Mouse (Mus musculus): ENCODE data around the gene Braf. TPM values are rescaled to one million over a fixed set of nuclear protein-coding genes. Genes with fewer than 3 reads are reported as not detected.
A peak's percentile ranks its signal among the peaks of the same experiment; 100 is the strongest.
"Not testable (repeated sequence)": the region's sequence is repeated elsewhere in the genome, so short reads cannot be mapped to it uniquely, and the experiment has no call there.

The Braf gene
- 23.2 and 24.0 TPM in 2 replicates for polyA plus RNA-seq (2016; fragmentation: Nextera tagmentation; extraction: Ambion mirVana)

DNA sequence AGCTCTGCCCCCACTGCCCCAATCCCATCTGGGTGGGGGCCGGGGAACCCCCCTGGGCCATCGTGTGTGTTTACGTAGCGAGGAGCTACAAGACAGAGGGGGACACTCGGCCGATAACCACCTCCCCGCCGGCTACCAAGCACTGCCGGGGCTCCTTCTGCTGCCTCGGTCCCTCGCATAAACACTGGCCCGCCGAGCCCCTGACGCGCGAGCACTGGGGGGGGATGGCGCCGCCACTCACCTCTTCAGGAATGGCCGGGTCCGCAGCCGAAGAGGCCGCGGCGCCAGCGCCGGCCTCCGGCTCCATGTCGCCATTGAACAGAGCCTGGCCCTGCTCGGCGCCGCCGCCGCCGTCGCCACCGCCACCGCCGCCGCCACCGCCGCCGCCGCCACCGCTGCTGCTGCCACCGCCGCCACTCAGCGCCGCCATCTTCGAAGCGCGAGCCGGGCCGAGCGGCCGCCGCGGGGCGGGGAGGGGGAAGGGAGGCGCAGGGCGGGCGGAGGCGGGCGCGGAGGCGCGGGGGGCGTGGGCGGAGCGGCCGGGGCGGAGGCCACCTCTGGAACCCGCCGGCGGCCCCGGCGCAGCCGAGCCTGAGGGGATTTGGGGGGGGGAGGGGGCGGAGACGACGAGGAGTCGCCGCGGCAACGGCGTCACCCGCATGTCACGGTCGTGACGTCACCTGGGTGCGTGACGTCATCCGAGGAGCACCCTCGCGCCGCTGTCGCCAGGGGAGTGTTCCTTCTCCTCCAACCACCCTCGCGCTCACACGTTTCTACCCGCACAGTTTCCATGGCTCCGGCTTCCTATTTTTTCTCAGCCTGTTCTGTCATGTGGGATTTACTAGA, at the start of gene Braf:
Gene Braf (minus strand): TSS at position 598 of the 846 bp plus-strand sequence.
- Histone ChIP-seq H3K4me3 (peak within 1 kb of the TSS; percentile 88), H3K27ac (peak within 1 kb of the TSS; percentile 87), H3K36me3 (no peaks in the 10 kb centered on the region), H3K4me2 (replicated peaks) (peak within 1 kb of the TSS; percentile 71), H3K4me1 (peaks cover 26% of the 10 kb centered on the region), H3K27me3 (replicated peaks) (no peaks in the 10 kb centered on the region), H3K9me3 (no peaks in the 10 kb centered on the region), H3K9ac (peak within 1 kb of the TSS; percentile 92)
- ATAC-seq (ENCODE audit: low FRiP score, low read depth) = peak; percentile 89
- under 1% methylated on average over 71 of the region's 101 CpGs for WGBS

GRCm38 (mm10) chr6:39775029-39775428, 49.8 kb upstream of the Braf start:
- Histone ChIP-seq H3K27me3 (replicated peaks) (no peaks in the 10 kb centered on the region), H3K9me3 (no peaks in the 10 kb centered on the region), H3K4me2 (replicated peaks) (no peak overlapping the region), H3K4me1 (no peaks in the 10 kb centered on the region), H3K27ac (no peak overlapping the region), H3K4me3 (no peak overlapping the region), H3K36me3 (no peaks in the 10 kb centered on the region), H3K9ac (no peak overlapping the region)
- 92% methylated on average over 9 of the region's 9 CpGs for WGBS
- no peak for ATAC-seq (ENCODE audit: low FRiP score, low read depth)

DNA sequence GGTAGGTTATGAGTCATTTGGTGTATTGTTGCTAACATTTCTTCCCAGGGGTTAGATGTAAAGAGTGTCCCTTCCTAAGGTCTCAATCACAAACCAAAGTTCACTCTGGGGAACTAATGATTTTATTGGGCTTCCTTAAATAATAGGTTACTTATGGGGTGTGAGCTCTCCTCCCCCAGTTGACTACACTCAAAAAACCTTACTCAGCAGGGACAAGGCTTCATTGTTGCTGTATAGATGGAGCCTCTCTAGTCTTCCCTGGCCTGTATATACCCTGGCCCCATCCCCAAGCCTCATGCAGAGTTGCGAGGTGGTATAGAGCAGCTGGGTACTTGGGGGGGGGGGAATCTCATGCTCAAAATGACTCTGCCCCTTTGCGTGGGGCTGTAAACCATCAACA, 32.0 kb upstream of the Braf start:
- Histone ChIP-seq H3K9ac (no peak overlapping the region), H3K9me3 (no peaks in the 10 kb centered on the region), H3K4me3 (no peak overlapping the region), H3K36me3 (no peaks in the 10 kb centered on the region), H3K4me2 (replicated peaks) (no peak overlapping the region), H3K27me3 (replicated peaks) (no peaks in the 10 kb centered on the region), H3K27ac (no peak overlapping the region), H3K4me1 (no peaks in the 10 kb centered on the region)
- no peak for ATAC-seq (ENCODE audit: low FRiP score, low read depth)
- WGBS = 38% methylated on average over 2 of the region's 2 CpGs

- no peak overlapping the region for H3K4me2 ChIP-seq (replicated peaks)
- no peak for ATAC-seq (ENCODE audit: low FRiP score, low read depth)
- H3K4me3 ChIP-seq = no peak overlapping the region
- H3K9me3 ChIP-seq = no peaks in the 10 kb centered on the region
- no peaks in the 10 kb centered on the region for H3K4me1 ChIP-seq
- 13% methylated on average over 6 of the region's 6 CpGs for WGBS
- no peaks in the 10 kb centered on the region for H3K36me3 ChIP-seq
- no peak overlapping the region for H3K27ac ChIP-seq
- no peaks in the 10 kb centered on the region for H3K27me3 ChIP-seq (replicated peaks)
- H3K9ac ChIP-seq = no peak overlapping the region
Measured at GRCm38 (mm10) chr6:39749881-39750280, 24.6 kb upstream of the Braf start.

DNA sequence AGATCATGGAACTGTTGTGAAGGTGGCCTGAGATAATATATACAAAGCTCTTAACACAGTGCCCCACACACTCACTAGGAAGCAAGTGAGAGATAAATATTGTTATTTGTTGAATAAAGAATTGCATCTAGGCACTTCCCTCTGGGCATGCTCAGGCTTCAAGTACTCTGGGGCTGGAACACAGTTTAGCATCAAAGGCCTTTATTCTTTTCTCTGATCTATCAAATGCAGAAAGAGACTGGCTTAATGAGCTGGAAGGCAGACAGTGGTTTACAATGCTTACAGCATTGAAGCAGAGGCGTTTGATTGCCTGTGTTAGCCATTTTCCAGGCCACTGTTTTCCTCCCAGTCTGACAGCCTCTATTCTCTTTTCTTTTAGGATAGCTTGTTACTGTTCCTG, 21.8 kb upstream of the Braf start:
- Histone ChIP-seq H3K9me3 (no peaks in the 10 kb centered on the region), H3K36me3 (no peaks in the 10 kb centered on the region), H3K4me3 (no peak overlapping the region), H3K27ac (no peak overlapping the region), H3K27me3 (replicated peaks) (no peaks in the 10 kb centered on the region), H3K4me1 (no peaks in the 10 kb centered on the region), H3K9ac (no peak overlapping the region), H3K4me2 (replicated peaks) (no peak overlapping the region)
- 4% methylated on average over 1 of the region's 1 CpGs for WGBS
- ATAC-seq (ENCODE audit: low FRiP score, low read depth) = no peak

DNA sequence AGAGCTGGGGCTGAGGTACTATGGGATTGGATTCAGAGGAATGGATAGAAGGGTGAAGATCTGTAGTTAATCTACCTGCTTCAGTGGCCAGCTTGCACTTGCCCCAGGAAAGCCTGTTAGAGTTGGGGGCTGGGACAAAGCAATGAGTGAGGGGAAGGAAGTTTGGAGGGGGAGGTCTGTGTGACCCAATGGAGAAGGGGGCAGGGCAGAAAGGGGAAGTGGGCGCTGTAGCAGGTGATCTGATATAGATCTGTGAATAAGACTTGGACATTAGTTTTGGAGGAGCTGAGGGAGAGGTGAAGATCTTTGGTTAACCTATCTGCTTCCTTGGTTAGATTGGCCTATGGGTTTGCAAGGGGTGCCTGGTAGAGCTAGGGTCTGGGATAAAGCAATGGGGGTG, 20.2 kb upstream of the Braf start:
- WGBS = 96% methylated on average over 1 of the region's 1 CpGs
- Histone ChIP-seq H3K4me3 (no peak overlapping the region), H3K4me2 (replicated peaks) (no peak overlapping the region), H3K27ac (no peak overlapping the region), H3K27me3 (replicated peaks) (no peaks in the 10 kb centered on the region), H3K9me3 (no peaks in the 10 kb centered on the region), H3K9ac (no peak overlapping the region), H3K4me1 (no peaks in the 10 kb centered on the region), H3K36me3 (no peaks in the 10 kb centered on the region)
- no peak for ATAC-seq (ENCODE audit: low FRiP score, low read depth)

DNA sequence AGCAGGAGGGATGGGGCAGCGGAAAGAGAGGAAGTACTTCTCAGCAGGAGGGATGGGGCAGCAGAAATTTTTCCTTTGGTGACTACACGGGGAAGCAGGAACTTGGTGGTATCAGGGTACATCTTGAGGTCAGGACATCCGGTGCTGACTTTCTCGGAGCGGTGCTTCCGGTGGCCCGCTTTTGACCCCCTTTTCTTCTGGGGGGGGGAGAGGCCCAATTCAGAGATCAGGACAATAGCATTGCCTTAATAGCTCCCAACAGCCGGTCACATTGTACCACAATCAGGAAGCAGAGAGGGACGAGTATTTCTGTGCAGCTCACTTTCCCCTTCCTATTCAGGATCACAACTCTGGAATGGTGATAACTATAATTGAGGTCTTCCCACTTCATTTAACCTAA, 14.4 kb upstream of the Braf start:
- H3K36me3 ChIP-seq; H3K27ac ChIP-seq; H3K27me3 ChIP-seq (replicated peaks); H3K9me3 ChIP-seq; H3K4me1 ChIP-seq; H3K9ac ChIP-seq; H3K4me3 ChIP-seq; H3K4me2 ChIP-seq (replicated peaks); ATAC-seq (ENCODE audit: low FRiP score, low read depth): not testable (repeated sequence)
- WGBS = 82% methylated on average over 9 of the region's 9 CpGs

- WGBS = 84% methylated on average over 5 of the region's 5 CpGs
- Histone ChIP-seq H3K27me3 (replicated peaks) (no peaks in the 10 kb centered on the region), H3K9ac (no peak overlapping the region), H3K4me2 (replicated peaks) (no peak overlapping the region), H3K27ac (no peak overlapping the region), H3K4me1 (peaks cover 10% of the 10 kb centered on the region), H3K36me3 (no peaks in the 10 kb centered on the region), H3K9me3 (no peaks in the 10 kb centered on the region), H3K4me3 (no peak overlapping the region)
- ATAC-seq (ENCODE audit: low FRiP score, low read depth) = no peak
Measured at GRCm38 (mm10) chr6:39728095-39728494, 2.8 kb upstream of the Braf start.

GRCm38 (mm10) chr6:39726149-39726548, 886 bp upstream of the Braf start:
- no peaks in the 10 kb centered on the region for H3K27me3 ChIP-seq (replicated peaks)
- no peak for ATAC-seq (ENCODE audit: low FRiP score, low read depth)
- H3K36me3 ChIP-seq = no peaks in the 10 kb centered on the region
- H3K4me1 ChIP-seq = peaks cover 18% of the 10 kb centered on the region
- 74% methylated on average over 3 of the region's 3 CpGs for WGBS
- H3K4me2 ChIP-seq (replicated peaks) = no peak overlapping the region
- H3K27ac ChIP-seq = no peak overlapping the region
- no peak overlapping the region for H3K9ac ChIP-seq
- no peaks in the 10 kb centered on the region for H3K9me3 ChIP-seq
- no peak overlapping the region for H3K4me3 ChIP-seq

- no peak for ATAC-seq (ENCODE audit: low FRiP score, low read depth)
- Histone ChIP-seq H3K27ac (peak overlapping the region; percentile 87), H3K27me3 (replicated peaks) (no peaks in the 10 kb centered on the region), H3K36me3 (no peaks in the 10 kb centered on the region), H3K4me3 (peak overlapping the region; percentile 88), H3K9me3 (no peaks in the 10 kb centered on the region), H3K4me1 (peaks cover 26% of the 10 kb centered on the region), H3K9ac (peak overlapping the region; percentile 92), H3K4me2 (replicated peaks) (peak overlapping the region; percentile 71)
- 0% methylated on average over 12 of the region's 12 CpGs for WGBS
Measured at GRCm38 (mm10) chr6:39724542-39724865, 759 bp downstream of the Braf start.

GRCm38 (mm10) chr6:39724071-39724470, 1.2 kb downstream of the Braf start:
- ATAC-seq (ENCODE audit: low FRiP score, low read depth) = no peak
- no peak overlapping the region for H3K27ac ChIP-seq
- WGBS = 3% methylated on average over 7 of the region's 7 CpGs
- peak overlapping the region; percentile 71 for H3K4me2 ChIP-seq (replicated peaks)
- H3K9me3 ChIP-seq = no peaks in the 10 kb centered on the region
- H3K27me3 ChIP-seq (replicated peaks) = no peaks in the 10 kb centered on the region
- peaks cover 26% of the 10 kb centered on the region for H3K4me1 ChIP-seq
- peak overlapping the region; percentile 92 for H3K9ac ChIP-seq
- H3K4me3 ChIP-seq = peak overlapping the region; percentile 88
- no peaks in the 10 kb centered on the region for H3K36me3 ChIP-seq

DNA sequence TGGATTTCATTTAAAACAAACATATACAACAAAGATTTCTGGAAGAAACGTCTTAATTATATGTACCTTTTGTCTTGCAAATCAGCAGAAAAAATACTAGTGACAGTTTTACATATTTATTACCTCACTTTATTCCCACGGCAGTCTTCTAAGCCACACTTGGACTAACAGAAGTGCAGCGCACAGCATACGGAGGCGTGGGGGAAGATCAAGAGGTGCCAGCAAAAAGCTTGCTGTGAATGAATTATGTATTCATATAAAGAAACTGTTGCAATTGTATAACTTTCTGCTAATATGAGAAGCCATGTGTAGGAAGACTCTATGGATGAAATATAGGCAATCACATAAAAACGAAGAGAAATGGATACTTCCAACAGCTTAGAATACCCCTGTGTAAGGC, 6.7 kb downstream of the Braf start:
- H3K4me3 ChIP-seq = no peak overlapping the region
- no peaks in the 10 kb centered on the region for H3K27me3 ChIP-seq (replicated peaks)
- no peak for ATAC-seq (ENCODE audit: low FRiP score, low read depth)
- no peak overlapping the region for H3K4me2 ChIP-seq (replicated peaks)
- no peaks in the 10 kb centered on the region for H3K9me3 ChIP-seq
- 71% methylated on average over 6 of the region's 6 CpGs for WGBS
- no peaks in the 10 kb centered on the region for H3K36me3 ChIP-seq
- no peak overlapping the region for H3K9ac ChIP-seq
- no peak overlapping the region for H3K27ac ChIP-seq
- peaks cover 21% of the 10 kb centered on the region for H3K4me1 ChIP-seq

- no peaks in the 10 kb centered on the region for H3K36me3 ChIP-seq
- H3K9me3 ChIP-seq = no peaks in the 10 kb centered on the region
- H3K27ac ChIP-seq = no peak overlapping the region
- no peak overlapping the region for H3K4me3 ChIP-seq
- H3K9ac ChIP-seq = no peak overlapping the region
- ATAC-seq (ENCODE audit: low FRiP score, low read depth) = no peak
- H3K4me2 ChIP-seq (replicated peaks) = no peak overlapping the region
- WGBS = 90% methylated on average over 2 of the region's 2 CpGs
- H3K4me1 ChIP-seq = peaks cover 11% of the 10 kb centered on the region; the same call in 1 of the 2 replicates
- H3K27me3 ChIP-seq (replicated peaks) = no peaks in the 10 kb centered on the region
Measured at GRCm38 (mm10) chr6:39717049-39717448, 8.2 kb downstream of the Braf start.

Measured in neural tube, embryonic 12.5 days (tissue).